Mouse (Mus musculus) gastrocnemius, adult 2 months (tissue): ENCODE data around the gene Gm5538. TPM values are rescaled to one million over a fixed set of nuclear protein-coding genes. Genes with fewer than 3 reads are reported as not detected.

ENCODE experiments used
- DNase-seq: peaks from one replicate; pipeline ENCODE4 v3.0.0; 2022
- H3K27ac ChIP-seq: fragments of 200-600 bp; 2 replicates; pipeline ENCODE4 v1.8.1; 2022; ENCODE audit warnings: mild to moderate bottlenecking
- H3K4me3 ChIP-seq: fragments of 200-600 bp; 2 replicates; pipeline ENCODE4 v1.8.1; 2022; ENCODE audit warnings: mild to moderate bottlenecking, moderate library complexity
- CTCF ChIP-seq: fragments of 200-600 bp; IDR thresholded peaks from 2 replicates; pipeline ENCODE4 v1.8.1; 2022; ENCODE audit warnings: antibody characterized with exemption, mild to moderate bottlenecking, moderate library complexity
- intact Hi-C: fragments of 180-260 bp; cut with DNase I; formaldehyde crosslinking; loops from one replicate; pipeline ENCODE4 v1.15.1; 2025
- long read RNA-seq, 2 experiments: library from polyadenylated mRNA; stranded (forward); transcript quantifications; one replicate each; pipeline ENCODE4 v2.0.0; 2021
- total RNA-seq, 2 experiments: library from RNA; stranded (reverse); gene quantifications; 2 replicates each; pipeline ENCODE4 v1.2.3; 2021

Gm5538 gene
- total RNA-seq = not detected
- long read RNA-seq, experiment 1 = 0 reads
- long read RNA-seq, experiment 2 = 0 reads

- no peak within 1 kb of the TSS for H3K4me3 ChIP-seq
- intact Hi-C loops = no loop called here
- H3K27ac ChIP-seq = no peak within 1 kb of the TSS
- TF ChIP-seq CTCF = no peak
- DNase-seq = no peak
Observed at GRCm38 (mm10) chr3:59729490-59729889, at the start of gene Gm5538. Gene Gm5538 (plus strand): TSS chr3:59729790.

- intact Hi-C loops = no loop called here
- no peak for TF ChIP-seq CTCF
- H3K4me3 ChIP-seq = no peak overlapping the region
- no peak overlapping the region for H3K27ac ChIP-seq
- DNase-seq = no peak
Observed at GRCm38 (mm10) chr3:59697391-59697790, 32.2 kb upstream of the Gm5538 start.

GRCm38 (mm10) chr3:59702614-59703110 is 26.9 kb upstream of the Gm5538 start:
- intact Hi-C loops = no loop called here
- no peak overlapping the region for H3K27ac ChIP-seq
- no peak for DNase-seq
- TF ChIP-seq CTCF = no peak
- H3K4me3 ChIP-seq = no peak overlapping the region

DNA sequence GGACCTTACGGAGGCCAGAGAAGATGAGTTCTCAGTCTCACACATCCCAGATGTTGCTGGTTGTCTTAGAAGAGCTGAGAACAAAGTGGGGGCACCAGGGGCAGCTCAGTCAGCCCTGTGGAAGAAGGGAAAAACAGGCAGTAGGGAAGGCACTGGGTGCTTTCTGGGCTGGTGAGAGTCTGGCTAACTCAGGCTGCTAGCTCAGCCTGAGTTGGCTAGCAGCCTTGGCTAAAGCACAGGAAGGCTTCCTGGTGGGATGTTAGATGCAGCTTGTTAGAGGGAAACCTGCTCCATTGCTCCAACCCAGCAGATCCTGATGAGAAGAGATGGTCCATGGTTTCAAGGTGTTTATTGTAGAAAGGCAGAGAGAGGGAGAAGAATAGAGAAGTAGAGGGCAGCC is 10.3 kb downstream of the Gm5538 start:
- intact Hi-C loops = no loop called here

GRCm38 (mm10) chr3:59744181-59744580 is 14.6 kb downstream of the Gm5538 start:
- intact Hi-C loops = no loop called here
- no peak overlapping the region for H3K4me3 ChIP-seq
- no peak overlapping the region for H3K27ac ChIP-seq
- TF ChIP-seq CTCF = peak; percentile 44
- DNase-seq = no peak

More for the DNA sequence above, 10.3 kb downstream of the Gm5538 start:
- DNase-seq = no peak
- no peak overlapping the region for H3K27ac ChIP-seq
- H3K4me3 ChIP-seq = no peak overlapping the region
- no peak for TF ChIP-seq CTCF

Other genes with a start within 250 kb of the Gm5538 start
- not detected for gene Gm8298, start 131.3 kb downstream of the Gm5538 start, total RNA-seq
- not detected for gene C130079G13Rik, start 195.4 kb downstream of the Gm5538 start, total RNA-seq